Comparison of ENCODE assay signal across 24 mouse cellular contexts in the genomic region with DNA sequence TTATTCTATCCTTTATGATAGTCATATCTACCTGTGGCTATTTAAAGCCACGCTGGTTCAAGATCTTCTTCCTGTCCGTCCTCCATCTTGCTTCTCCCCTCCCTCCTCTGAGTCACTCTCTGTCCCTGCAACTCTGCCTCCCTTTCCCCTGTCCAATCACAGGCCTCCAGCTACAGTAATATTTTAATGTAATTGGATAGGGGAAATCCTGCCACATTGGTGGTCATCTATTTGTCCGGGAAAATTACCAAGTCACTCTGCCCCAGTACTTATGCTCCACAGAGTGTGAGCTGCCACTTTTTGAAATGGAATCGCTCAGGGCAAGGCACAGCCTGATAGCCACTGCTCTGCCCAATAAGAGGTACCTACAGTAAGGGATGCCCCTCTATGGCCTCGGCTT.
A peak's percentile ranks its signal among the peaks of the same experiment; 100 is the strongest.
DNase-seq lines count a peak whose midpoint lies in the region; ATAC-seq lines count a peak whose summit lies in the region.
"Had no signal": no experiment of that assay in that cellular context is flagged by ENCODE, and none has a peak within 500 bp of the region (broad histone marks: within the 10 kb centered on the region; RNA-seq: fewer than 3 reads in every experiment).

No protein-coding gene starts in this region.

- intact Hi-C loops in heart, postnatal 25 days (cut with DNase I) = no loop called here

- H3K4me3 ChIP-seq in liver, embryonic 11.5 days (ENCODE audit: low read depth, low read length) = no peak overlapping the region
- H3K4me3 ChIP-seq: embryonic facial prominence, embryonic 12.5 days; embryonic facial prominence, embryonic 15.5 days; forebrain, embryonic 13.5 days; hindbrain, embryonic 10.5 days; hindbrain, embryonic 13.5 days; intestine, embryonic 15.5 days had no signal

- no peak overlapping the region for H3K27ac ChIP-seq in liver, embryonic 11.5 days (ENCODE audit: low read depth, low read length)
- H3K27ac ChIP-seq: embryonic facial prominence, embryonic 12.5 days; embryonic facial prominence, embryonic 15.5 days; forebrain, embryonic 13.5 days; hindbrain, embryonic 10.5 days; hindbrain, embryonic 13.5 days; intestine, embryonic 15.5 days had no signal

- no peak overlapping the region for H3K4me2 ChIP-seq in liver, embryonic 11.5 days
- H3K4me2 ChIP-seq: embryonic facial prominence, embryonic 12.5 days; embryonic facial prominence, embryonic 15.5 days; forebrain, embryonic 13.5 days; heart, embryonic 11.5 days; hindbrain, embryonic 13.5 days; intestine, embryonic 15.5 days had no signal

- DNase-seq in heart, adult 11 months = peak; percentile 41
- DNase-seq in heart, postnatal 25 days (ENCODE audit: low spot score) = no peak
- DNase-seq in 3134 (ENCODE audit: extremely low read depth, insufficient read length, low spot score) = peak; percentile 77
- DNase-seq in 416B (ENCODE audit: low read depth) = peak; percentile 82
- peak; percentile 54 for DNase-seq in adipocyte (ENCODE audit: low spot score)
- no peak for DNase-seq in liver, embryonic 11.5 days (ENCODE audit: low spot score)
- DNase-seq: adrenal gland, postnatal 10 days; adrenal gland, postnatal 36 days; B cell, adult 2 months; cerebellum, adult 18-20 months; cerebellum, adult 9-10 months; cerebellum, postnatal 14 days; heart, postnatal 36 days; kidney, adult 11 months had no signal

- 0 out of 2 replicates have a peak, but pooled peaks cover 3% of the 10 kb centered on the region for H3K4me1 ChIP-seq in liver, embryonic 11.5 days (replicated peaks; ENCODE audit: control insufficient read depth, insufficient read depth, low read length)
- H3K4me1 ChIP-seq: forebrain, embryonic 13.5 days had no signal

- H3K36me3 ChIP-seq in liver, embryonic 11.5 days (ENCODE audit: control insufficient read depth, insufficient read depth, low read length) = no peaks in the 10 kb centered on the region
- H3K36me3 ChIP-seq: embryonic facial prominence, embryonic 12.5 days; embryonic facial prominence, embryonic 15.5 days; hindbrain, embryonic 10.5 days; hindbrain, embryonic 13.5 days; intestine, embryonic 15.5 days had no signal

- H3K9ac ChIP-seq in liver, embryonic 11.5 days (ENCODE audit: low read depth, low read length) = no peak overlapping the region
- H3K9ac ChIP-seq: embryonic facial prominence, embryonic 12.5 days; embryonic facial prominence, embryonic 15.5 days; forebrain, embryonic 13.5 days; hindbrain, embryonic 13.5 days; intestine, embryonic 15.5 days had no signal

- H3K9me3 ChIP-seq in liver, embryonic 11.5 days (ENCODE audit: control insufficient read depth, low read length) = no peaks in the 10 kb centered on the region
- H3K9me3 ChIP-seq: embryonic facial prominence, embryonic 12.5 days; embryonic facial prominence, embryonic 15.5 days; forebrain, embryonic 13.5 days; hindbrain, embryonic 10.5 days; hindbrain, embryonic 13.5 days; intestine, embryonic 15.5 days had no signal

- no peaks in the 10 kb centered on the region for H3K27me3 ChIP-seq in liver, embryonic 11.5 days (replicated peaks; ENCODE audit: control insufficient read depth, insufficient read depth, low read length)
- H3K27me3 ChIP-seq: embryonic facial prominence, embryonic 12.5 days; embryonic facial prominence, embryonic 15.5 days; forebrain, embryonic 13.5 days; intestine, embryonic 15.5 days had no signal

- WGBS in liver, embryonic 11.5 days = 66% methylated on average over 5 of the region's 5 CpGs

- no peak for ATAC-seq in megakaryocyte progenitor cell, adult 5-6 weeks (replicated peaks; ENCODE audit: poor library complexity)
- ATAC-seq in liver, embryonic 11.5 days (replicated peaks; ENCODE audit: low FRiP score) = no peak
- ATAC-seq: activated CD4-positive, CD25-positive, alpha-beta regulatory T cell, adult 4 months; forebrain, embryonic 13.5 days; hindbrain, embryonic 16.5 days; intestine, embryonic 15.5 days had no signal

Comparison
In these comparisons a context has a peak if more than half of its experiments do, and no peak if none do; other contexts are left out.
1. DNase-seq: peak in heart, adult 11 months (single experiment), 3134 (single experiment), 416B (single experiment) and adipocyte (single experiment); none in heart, postnatal 25 days (single experiment) and liver, embryonic 11.5 days (single experiment).